Mouse (Mus musculus) embryonic facial prominence, embryonic 10.5 days (tissue): ENCODE data around the gene Zfp992. TPM values are rescaled to one million over a fixed set of nuclear protein-coding genes. Genes with fewer than 3 reads are reported as not detected.
"Not testable (repeated sequence)": the region's sequence is repeated elsewhere in the genome, so short reads cannot be mapped to it uniquely, and the experiment has no call there.

ENCODE experiments used
- DNase-seq: peaks from one replicate; pipeline ENCODE4 v3.0.0-alpha.2; 2017; ENCODE audit warnings: low spot score
- H3K27ac ChIP-seq: fragments of 300-500 bp; sonication (generic); replicated peaks from 2 replicates; pipeline ENCODE4 v1.5.1; 2016; ENCODE audit warnings: mild to moderate bottlenecking
- H3K27me3 ChIP-seq: fragments of 300-500 bp; sonication (generic); replicated peaks from 2 replicates; pipeline ENCODE4 v1.6.1; 2016; ENCODE audit warnings: low read depth, mild to moderate bottlenecking; ENCODE audit not compliant: poor library complexity, severe bottlenecking
- H3K36me3 ChIP-seq: fragments of 300-500 bp; sonication (generic); replicated peaks from 2 replicates; pipeline ENCODE4 v1.6.1; 2016; ENCODE audit warnings: mild to moderate bottlenecking, moderate library complexity
- H3K4me1 ChIP-seq: fragments of 300-500 bp; sonication (generic); 2 replicates; pipeline ENCODE4 v1.6.1; 2016
- H3K4me3 ChIP-seq: fragments of 300-500 bp; sonication (generic); 2 replicates; pipeline ENCODE4 v1.5.1; 2016; ENCODE audit warnings: mild to moderate bottlenecking, moderate library complexity
- H3K9me3 ChIP-seq: fragments of 300-500 bp; sonication (generic); 2 replicates; pipeline ENCODE4 v1.6.1; 2016; ENCODE audit warnings: mild to moderate bottlenecking
- WGBS: fragments of 180-500 bp; shearing (Covaris S2); methylation state at CpG from one replicate; pipeline ENCODE4 v1.1.7; 2016; 5-methylcytosine and 5-hydroxymethylcytosine counted together
- polyA plus RNA-seq: library from polyadenylated mRNA; unstranded; fragments of >200 nt; fragmentation: Nextera tagmentation; extraction: Ambion mirVana; gene quantifications from 2 replicates; pipeline ENCODE4 v1.2.1, GENCODE M21; 2016

Gene Zfp992
- polyA plus RNA-seq, 1 experiment from 2014 or later, result 5.0 TPM

DNA sequence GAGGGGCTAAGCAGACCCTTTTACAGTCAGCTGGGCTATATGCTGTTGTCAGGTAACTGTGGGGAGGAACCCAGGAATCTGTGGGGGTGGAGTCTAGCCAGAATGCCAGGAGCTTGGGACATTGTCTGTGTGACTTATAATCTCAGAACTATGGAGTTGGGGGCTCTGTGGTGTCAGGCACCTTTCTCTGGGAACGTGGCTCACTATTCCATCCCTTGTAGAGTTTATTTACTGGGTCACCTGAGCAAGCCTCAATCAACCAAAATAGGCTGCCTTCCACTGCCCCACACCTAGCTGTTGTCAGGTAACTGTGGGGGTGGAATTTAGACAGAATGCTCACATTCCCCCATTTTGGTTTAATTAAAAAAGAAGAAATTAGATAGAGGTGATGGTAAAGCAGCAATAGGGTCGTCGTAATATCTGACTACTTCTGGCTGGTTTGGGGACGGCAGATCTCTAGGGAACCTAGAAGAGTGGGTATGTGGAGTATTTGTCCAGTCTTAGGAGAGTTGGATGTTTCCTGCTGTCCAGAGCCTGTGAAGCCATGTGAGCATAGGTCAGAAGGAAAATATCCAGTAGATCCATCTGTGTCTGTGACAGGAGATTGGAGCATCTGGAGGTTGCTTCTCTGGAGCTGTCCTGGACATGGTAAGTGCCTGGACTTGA is 7.4 kb downstream of the Zfp992 start:
- H3K36me3 ChIP-seq, result peaks cover 20% of the 10 kb centered on the region
- H3K4me3 ChIP-seq, result no peak overlapping the region
- no peak for DNase-seq
- no peaks in the 10 kb centered on the region for H3K4me1 ChIP-seq
- WGBS, result 74% methylated on average over 4 of the region's 4 CpGs
- H3K27ac ChIP-seq, result no peak overlapping the region
- no peaks in the 10 kb centered on the region for H3K27me3 ChIP-seq
- peaks cover 67% of the 10 kb centered on the region for H3K9me3 ChIP-seq

DNA sequence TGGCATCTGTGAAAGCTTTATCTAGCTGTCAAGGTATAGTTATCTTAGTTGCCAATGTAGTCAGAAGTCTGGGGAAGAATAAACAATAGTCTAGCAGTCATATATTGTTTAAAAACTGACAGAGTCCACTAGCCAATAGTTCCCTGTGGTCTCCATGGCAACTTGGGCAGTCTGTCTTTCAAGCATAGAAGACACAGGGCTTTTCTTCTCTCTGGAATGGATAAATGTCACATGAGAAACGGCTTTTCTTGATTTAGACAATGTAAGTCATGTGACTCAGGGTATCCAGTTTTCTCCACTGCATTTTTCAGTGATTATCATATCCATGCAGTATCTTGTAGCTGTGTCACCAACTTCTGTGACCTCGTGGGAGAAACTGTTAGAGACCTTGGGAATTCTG is 8.3 kb downstream of the Zfp992 start:
- Histone ChIP-seq H3K36me3 (peaks cover 20% of the 10 kb centered on the region), H3K4me3 (no peak overlapping the region), H3K4me1 (no peaks in the 10 kb centered on the region), H3K27me3 (no peaks in the 10 kb centered on the region), H3K27ac (no peak overlapping the region), H3K9me3 (peaks cover 69% of the 10 kb centered on the region)
- DNase-seq, result no peak
- WGBS, result 77% methylated on average over 2 of the region's 2 CpGs

DNA sequence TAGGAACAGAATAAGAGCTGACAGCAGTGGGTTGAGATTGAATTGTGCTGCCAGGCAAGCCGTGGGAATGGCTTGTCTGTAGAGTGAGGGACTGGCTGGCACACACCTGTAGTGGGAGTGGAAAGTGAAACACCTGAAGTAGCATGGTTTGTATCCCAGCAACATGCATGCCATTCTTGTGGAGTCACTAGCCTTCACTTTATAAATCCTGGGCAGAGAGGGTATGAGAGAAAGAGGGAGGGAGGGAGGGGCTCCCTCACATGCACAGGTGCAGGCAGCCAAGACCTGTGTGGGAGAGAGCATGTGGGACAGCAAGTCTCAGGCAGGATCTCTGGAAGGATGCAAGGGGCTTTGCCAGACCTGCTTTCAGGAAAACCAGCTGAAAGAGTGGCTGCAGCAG is 8.9 kb downstream of the Zfp992 start:
- H3K27ac ChIP-seq, result no peak overlapping the region
- DNase-seq, result no peak

DNA sequence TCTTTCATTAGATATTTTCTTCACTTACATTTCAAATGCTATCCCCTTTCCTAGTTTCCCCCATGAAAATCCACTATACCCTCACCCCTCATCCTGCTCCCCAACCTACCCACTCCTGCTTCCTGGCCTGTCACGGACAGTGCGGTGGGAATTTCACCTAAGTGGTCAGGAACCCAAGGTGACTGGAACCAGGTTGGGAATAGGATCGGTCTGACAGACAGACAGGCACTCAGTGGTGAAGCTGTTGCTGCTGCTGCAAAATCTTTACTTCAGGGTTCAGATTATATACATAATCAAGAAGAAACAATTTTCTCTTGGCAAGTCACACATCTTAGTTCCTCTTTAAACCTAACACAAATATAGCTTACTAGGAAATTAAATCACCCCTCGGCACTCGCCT is 11.0 kb downstream of the Zfp992 start:
- H3K4me3 ChIP-seq, H3K27ac ChIP-seq, DNase-seq, H3K4me1 ChIP-seq, H3K27me3 ChIP-seq: not testable (repeated sequence)
- peaks cover 21% of the 10 kb centered on the region for H3K36me3 ChIP-seq
- 86% methylated on average over 5 of the region's 5 CpGs for WGBS
- H3K9me3 ChIP-seq, result peaks cover 64% of the 10 kb centered on the region

More for the DNA sequence above, 8.9 kb downstream of the Zfp992 start:
- no peak overlapping the region for H3K4me3 ChIP-seq
- no peaks in the 10 kb centered on the region for H3K27me3 ChIP-seq
- H3K9me3 ChIP-seq, result peaks cover 66% of the 10 kb centered on the region
- H3K4me1 ChIP-seq, result no peaks in the 10 kb centered on the region
- 73% methylated on average over 1 of the region's 1 CpGs for WGBS
- peaks cover 16% of the 10 kb centered on the region for H3K36me3 ChIP-seq

DNA sequence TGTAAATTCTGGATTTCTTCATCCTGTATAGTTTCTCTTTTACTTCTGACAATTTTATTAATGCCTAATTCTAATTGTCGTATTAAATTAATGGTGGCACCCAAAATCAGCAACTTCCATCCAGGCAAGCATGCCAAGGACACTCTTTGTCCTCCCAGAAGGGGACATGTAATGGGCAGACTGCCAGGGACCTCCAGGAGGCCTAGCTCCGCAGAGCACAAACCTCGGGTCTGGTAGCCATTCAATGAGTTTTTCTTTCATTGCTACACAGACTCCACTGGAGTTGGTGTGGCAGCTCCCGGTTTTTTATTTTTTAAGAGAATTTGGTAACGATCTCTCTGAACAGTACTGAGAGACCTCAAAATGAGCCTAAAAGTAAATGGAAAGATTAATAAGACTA is 11.9 kb downstream of the Zfp992 start:
- not testable (repeated sequence) for DNase-seq, H3K4me1 ChIP-seq, H3K27ac ChIP-seq, H3K27me3 ChIP-seq, H3K4me3 ChIP-seq
- 86% methylated on average over 5 of the region's 5 CpGs for WGBS
- Histone ChIP-seq H3K9me3 (peaks cover 64% of the 10 kb centered on the region), H3K36me3 (peaks cover 21% of the 10 kb centered on the region)

DNA sequence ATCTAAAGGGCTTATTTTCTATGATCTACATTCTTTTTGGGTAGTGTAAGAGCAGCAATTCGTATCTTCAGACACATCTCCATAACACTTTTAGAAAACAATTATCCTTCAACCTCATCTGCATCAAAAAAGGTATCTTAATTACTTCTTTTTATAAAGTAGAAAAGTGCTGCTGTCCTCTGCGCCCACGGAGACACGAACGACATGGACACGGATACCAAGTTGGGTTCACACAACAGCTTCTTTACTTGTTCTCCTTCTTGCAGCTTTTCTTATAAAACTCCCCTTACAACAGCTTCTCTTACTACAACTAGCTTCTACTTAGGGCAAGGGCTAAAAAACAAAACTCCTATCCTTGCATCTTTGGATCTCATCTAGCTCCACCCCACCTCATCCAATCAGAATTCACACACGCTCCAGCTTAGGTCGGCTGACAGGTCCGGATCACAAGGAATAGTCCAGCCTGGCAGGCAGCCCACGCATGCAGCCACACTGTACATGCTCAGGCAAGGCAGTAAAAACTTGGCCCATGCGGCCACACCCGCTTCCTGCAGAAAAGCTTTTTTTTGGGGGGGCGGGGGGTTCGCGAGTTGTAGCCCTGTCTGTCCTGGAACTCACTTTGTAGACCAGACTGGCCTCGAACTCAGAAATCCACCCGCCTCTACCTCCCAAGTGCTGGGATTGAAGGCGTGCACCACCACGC is 15.0 kb downstream of the Zfp992 start:
- peaks cover 46% of the 10 kb centered on the region for H3K9me3 ChIP-seq
- not testable (repeated sequence) for H3K4me1 ChIP-seq, H3K4me3 ChIP-seq, H3K27me3 ChIP-seq, H3K27ac ChIP-seq, DNase-seq
- H3K36me3 ChIP-seq, result peaks cover 14% of the 10 kb centered on the region
- WGBS, result 92% methylated on average over 19 of the region's 19 CpGs

DNA sequence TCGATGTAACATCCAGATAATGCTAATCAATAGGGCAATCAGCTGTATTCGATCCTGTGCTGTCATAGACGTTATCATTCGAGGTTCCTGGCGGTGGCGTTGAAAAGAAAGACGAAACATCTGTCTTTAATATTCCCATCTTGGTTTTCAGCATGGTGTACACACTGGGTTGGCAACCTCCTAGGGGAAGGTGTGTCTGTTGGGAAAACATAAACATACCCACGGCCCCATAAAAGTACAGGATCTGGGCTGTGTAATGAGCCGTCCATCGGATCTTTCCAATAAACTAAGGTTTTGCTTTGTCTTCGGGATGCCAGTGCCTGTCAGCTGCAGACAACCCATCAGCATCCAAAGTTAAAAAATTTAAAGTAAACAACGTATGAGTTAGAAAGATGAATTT is 21.2 kb downstream of the Zfp992 start:
- WGBS, result 91% methylated on average over 11 of the region's 12 CpGs
- not testable (repeated sequence) for H3K27ac ChIP-seq, H3K4me3 ChIP-seq, H3K4me1 ChIP-seq, H3K27me3 ChIP-seq, DNase-seq
- Histone ChIP-seq H3K36me3 (peaks cover 12% of the 10 kb centered on the region), H3K9me3 (peaks cover 40% of the 10 kb centered on the region)

DNA sequence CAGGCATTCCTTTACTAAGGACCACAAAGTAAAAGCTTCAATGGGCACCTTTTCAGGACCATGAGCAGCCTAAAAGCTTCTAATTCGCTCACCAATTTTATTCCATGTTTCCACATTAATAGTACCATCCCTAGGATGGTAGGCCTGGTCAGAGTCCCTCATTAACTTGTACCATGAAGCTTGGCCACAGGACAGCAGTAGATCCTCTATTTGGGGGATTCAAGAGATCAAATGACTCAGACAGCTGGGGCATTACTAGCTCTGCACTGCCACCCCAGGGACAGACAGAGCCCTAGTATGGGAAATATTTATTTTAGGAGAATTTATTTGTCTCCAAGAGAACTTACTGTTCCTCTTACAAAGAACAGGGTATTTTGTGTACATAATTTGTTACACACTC is 25.4 kb downstream of the Zfp992 start:
- H3K27me3 ChIP-seq, DNase-seq, H3K4me3 ChIP-seq, H3K4me1 ChIP-seq, H3K27ac ChIP-seq, H3K36me3 ChIP-seq: not testable (repeated sequence)
- peaks cover 56% of the 10 kb centered on the region for H3K9me3 ChIP-seq
- no CpG with 5 or more reads among the region's 1 CpGs for WGBS

DNA sequence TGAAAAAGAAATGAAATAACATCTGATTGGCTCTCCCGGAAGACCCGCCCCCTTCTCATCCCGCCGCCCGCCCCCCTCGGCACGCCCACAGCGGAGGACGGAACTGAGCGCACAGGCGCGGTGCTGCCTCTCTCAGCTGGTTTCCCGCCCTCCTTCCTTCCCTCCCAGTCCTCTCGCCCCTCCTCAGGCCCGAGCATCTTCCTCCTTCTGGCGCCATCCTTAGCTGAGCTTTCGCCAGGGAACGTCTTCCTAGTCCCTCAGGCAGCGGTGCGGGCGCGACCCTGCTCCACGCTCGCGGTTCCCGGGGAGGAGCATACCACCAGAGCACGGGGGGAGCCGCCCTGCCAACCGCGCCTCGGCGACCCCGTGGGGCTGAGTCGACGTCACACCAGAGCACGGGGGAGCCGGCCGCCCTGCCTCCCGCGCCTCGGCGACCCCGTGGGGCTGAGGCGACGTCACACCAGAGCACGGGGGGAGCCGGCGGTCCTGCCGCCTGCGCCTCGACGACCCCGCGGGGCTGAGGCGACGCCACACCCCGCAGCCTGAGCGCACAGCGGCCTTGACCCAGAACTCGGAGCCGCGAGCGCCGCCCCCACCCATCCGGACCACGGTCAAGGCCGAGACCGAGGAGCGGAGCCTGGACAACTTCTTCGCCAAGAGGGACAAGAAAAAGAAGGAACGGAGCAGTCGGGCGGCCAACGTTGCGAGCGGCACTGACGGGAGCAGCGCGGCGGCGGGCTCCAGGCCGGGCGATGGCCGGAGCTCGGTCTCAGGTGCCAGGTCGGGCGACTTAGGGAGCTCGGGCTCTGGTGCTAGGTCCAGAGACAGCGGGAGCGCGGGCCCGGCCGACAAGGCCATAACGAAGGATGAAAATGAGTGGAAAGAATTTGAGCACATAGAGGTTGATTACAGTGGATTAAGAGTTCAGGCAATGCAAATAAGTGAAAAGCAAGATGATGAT is 26.2 kb downstream of the Zfp992 start:
- H3K27me3 ChIP-seq, H3K4me1 ChIP-seq, H3K27ac ChIP-seq, H3K4me3 ChIP-seq, DNase-seq, H3K36me3 ChIP-seq: not testable (repeated sequence)
- WGBS, result 58% methylated on average over 78 of the region's 94 CpGs
- H3K9me3 ChIP-seq, result peaks cover 56% of the 10 kb centered on the region

DNA sequence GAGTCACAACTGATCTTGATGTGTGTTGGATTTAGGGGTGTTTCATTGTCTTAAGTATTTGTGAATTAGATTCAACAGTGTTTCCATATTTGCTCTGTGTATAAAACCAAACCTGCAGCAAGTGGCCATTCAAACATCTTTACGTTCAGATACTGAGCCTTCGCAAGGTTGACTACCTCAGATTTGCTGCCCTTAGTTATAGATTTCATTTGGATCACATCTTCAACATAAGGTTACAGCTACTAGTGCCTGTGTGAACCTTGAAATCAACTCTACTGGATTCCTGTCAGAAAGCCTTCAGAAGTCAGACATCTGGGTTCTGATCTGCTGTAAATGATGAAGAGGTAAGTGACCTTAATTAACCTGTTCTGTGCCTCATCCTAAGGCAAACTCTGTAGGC is 27.4 kb downstream of the Zfp992 start:
- H3K9me3 ChIP-seq, result peaks cover 60% of the 10 kb centered on the region
- 95% methylated on average over 2 of the region's 2 CpGs for WGBS
- not testable (repeated sequence) for H3K36me3 ChIP-seq, DNase-seq, H3K27ac ChIP-seq, H3K4me1 ChIP-seq, H3K27me3 ChIP-seq, H3K4me3 ChIP-seq

DNA sequence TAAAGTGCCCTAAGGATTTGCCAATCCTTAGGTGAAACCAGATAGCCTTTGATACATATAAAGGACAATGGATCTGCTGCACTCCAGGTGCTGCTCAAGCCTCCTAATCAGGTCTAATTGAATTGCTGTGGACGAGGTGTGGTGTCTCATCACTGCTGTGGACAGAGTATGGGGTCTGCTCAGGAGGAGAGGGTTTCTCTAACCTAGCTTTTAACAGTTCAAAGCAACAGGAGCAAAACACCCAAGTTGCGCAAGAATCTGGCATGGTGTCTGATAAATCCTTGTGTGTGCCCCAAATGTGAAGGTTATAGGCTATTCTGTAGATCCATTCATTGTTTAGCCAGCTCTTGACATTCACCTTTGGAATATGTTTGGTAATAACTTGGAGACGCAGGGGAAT is 28.1 kb downstream of the Zfp992 start:
- 85% methylated on average over 3 of the region's 3 CpGs for WGBS
- H3K27me3 ChIP-seq, H3K27ac ChIP-seq, H3K4me1 ChIP-seq, DNase-seq, H3K4me3 ChIP-seq, H3K36me3 ChIP-seq: not testable (repeated sequence)
- peaks cover 66% of the 10 kb centered on the region for H3K9me3 ChIP-seq

DNA sequence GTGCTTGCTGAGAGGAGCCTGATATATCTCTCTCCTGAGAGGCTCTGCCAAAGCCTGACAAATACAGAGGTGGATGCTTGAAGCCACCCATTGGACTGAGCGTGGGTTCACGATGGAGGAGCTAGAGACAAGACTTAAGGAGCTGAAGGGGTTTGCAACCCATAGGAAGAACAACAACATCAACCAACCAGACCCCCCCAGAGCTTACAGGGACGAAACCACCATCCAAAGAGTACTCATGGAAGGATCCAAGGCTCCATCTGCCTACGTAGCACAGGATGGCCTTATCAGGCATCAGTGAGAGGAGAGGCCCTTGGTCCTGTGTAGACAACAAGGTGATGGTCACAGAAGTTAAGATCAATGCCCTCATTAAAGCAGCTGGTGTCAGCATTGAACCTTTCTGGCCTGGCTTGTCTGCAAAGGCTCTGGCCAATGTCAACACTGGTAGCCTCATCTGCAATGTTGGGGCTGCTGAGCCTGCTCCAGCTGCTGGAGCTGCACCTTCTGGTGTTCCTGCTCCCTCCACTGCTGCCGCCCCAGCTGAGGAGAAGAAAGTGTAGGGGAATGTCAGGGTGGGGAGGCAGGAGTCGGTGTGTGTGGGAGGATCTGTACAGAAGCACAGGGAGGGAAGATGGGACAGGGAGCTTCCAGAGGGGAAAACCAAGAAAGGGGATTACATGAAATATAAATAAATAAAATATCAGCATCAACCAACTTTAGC is 31.7 kb downstream of the Zfp992 start:
- not testable (repeated sequence) for DNase-seq
- peaks cover 93% of the 10 kb centered on the region for H3K9me3 ChIP-seq

More for the DNA sequence above, 31.7 kb downstream of the Zfp992 start:
- WGBS, result 77% methylated on average over 6 of the region's 6 CpGs
- not testable (repeated sequence) for H3K4me1 ChIP-seq, H3K4me3 ChIP-seq, H3K27ac ChIP-seq, H3K27me3 ChIP-seq, H3K36me3 ChIP-seq
